Mouse (Mus musculus) liver, adult 2 months (tissue): Measurements from ENCODE around the gene Mecom.

Source experiments
- CTCF ChIP-seq: fragments of 200-500 bp; IDR thresholded peaks from 2 replicates; pipeline ENCODE4 v1.5.1; 2011; ENCODE audit warnings: low read depth, low read length, control low read depth
- POLR2A ChIP-seq: fragments of 200-500 bp; IDR thresholded peaks from 2 replicates; pipeline ENCODE4 v1.6.1; 2011; ENCODE audit warnings: low read length, control low read depth; ENCODE audit not compliant: insufficient read depth; ENCODE audit errors: extremely low read depth

GRCm38 (mm10) chr3:30226928-30227370 lies 320.9 kb downstream of the Mecom start:
- TF ChIP-seq CTCF, result no peak
- TF ChIP-seq POLR2A, result no peak
